Mouse (Mus musculus): ENCODE results near the gene Gm8947.

GRCm38 (mm10) chr1:151150211-151150610, 42.0 kb upstream of the Gm8947 start:
- no peak for TF ChIP-seq POLR2A (IDR thresholded peaks at IDR 0.05; ENCODE audit: insufficient read length, low read depth)
- no peak for TF ChIP-seq E2F4 (IDR thresholded peaks at IDR 0.05; ENCODE audit: insufficient read depth)
- no peak for TF ChIP-seq MAX (IDR thresholded peaks at IDR 0.05; ENCODE audit: low read depth)
- TF ChIP-seq USF1 (IDR thresholded peaks at IDR 0.05; ENCODE audit: low read depth): no peak
